Mouse (Mus musculus) ES-Bruce4 (cell line): Measurements from ENCODE around the gene Selplg.

Source experiments
- CTCF ChIP-seq: IDR thresholded peaks from one replicate; pipeline ENCODE4 v1.8.1; 2011; ENCODE audit warnings: low read depth, low read length
- EP300 ChIP-seq: IDR thresholded peaks from 2 replicates; pipeline ENCODE4 v1.6.1; 2011; ENCODE audit warnings: low read depth, low read length; ENCODE audit not compliant: insufficient read depth
- POLR2A ChIP-seq: IDR thresholded peaks from one replicate; pipeline ENCODE4 v1.8.1; 2011; ENCODE audit warnings: low read length; ENCODE audit not compliant: insufficient read depth

GRCm38 (mm10) chr5:113847636-113848035 is 15.2 kb upstream of the Selplg start:
- TF ChIP-seq CTCF (no peak), POLR2A (no peak), EP300 (no peak)
